ENCODE assay signal across 22 mouse cellular contexts in the genomic region with DNA sequence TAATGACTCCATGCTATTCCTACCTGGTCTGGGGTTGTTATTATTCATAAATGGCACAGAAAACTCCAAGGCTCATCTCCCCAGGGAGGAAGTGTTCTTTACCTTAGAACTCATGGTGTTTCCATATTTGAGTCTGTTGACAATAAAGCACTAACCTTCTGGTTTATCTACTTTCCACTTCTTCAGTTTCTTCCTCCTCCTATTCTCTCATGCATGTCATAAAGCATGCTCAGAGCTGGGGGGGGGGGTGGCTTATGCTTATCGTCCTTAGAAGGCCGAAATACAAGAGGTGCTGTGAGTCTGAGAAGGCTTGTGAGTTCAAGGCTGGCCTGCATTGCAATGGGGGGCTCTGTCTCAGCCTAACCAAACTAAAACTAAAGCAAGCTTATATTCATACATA. TPM values are rescaled to one million over a fixed set of nuclear protein-coding genes. Genes with fewer than 3 reads are reported as not detected.
A peak's percentile ranks its signal among the peaks of the same experiment; 100 is the strongest.
DNase-seq lines count a peak whose midpoint lies in the region; ATAC-seq and TF ChIP-seq lines count a peak whose summit lies in the region.
"Had no signal": no experiment of that assay in that cellular context is flagged by ENCODE, and none has a peak within 500 bp of the region (broad histone marks: within the 10 kb centered on the region; RNA-seq: fewer than 3 reads in every experiment).

No protein-coding gene starts in this region.

- H3K4me2 ChIP-seq in heart, embryonic 16.5 days (ENCODE audit: low read depth, low read length) = peak overlapping the region; percentile 67
- H3K4me2 ChIP-seq in stomach, embryonic 15.5 days = no peak overlapping the region
- H3K4me2 ChIP-seq: forebrain, embryonic 15.5 days had no signal

- no peaks in the 10 kb centered on the region for H3K9me3 ChIP-seq in heart, embryonic 16.5 days (replicated peaks; ENCODE audit: control insufficient read depth, low read length)
- no peaks in the 10 kb centered on the region for H3K9me3 ChIP-seq in stomach, embryonic 15.5 days
- H3K9me3 ChIP-seq: embryonic facial prominence, embryonic 15.5 days; forebrain, embryonic 15.5 days had no signal

- no peak overlapping the region for H3K9ac ChIP-seq in heart, embryonic 16.5 days (ENCODE audit: low read length)
- no peak overlapping the region for H3K9ac ChIP-seq in stomach, embryonic 15.5 days
- H3K9ac ChIP-seq: embryonic facial prominence, embryonic 15.5 days; forebrain, embryonic 15.5 days had no signal

- ATAC-seq in heart, embryonic 16.5 days (replicated peaks; ENCODE audit: extremely low read depth, insufficient read depth, low FRiP score) = no peak
- ATAC-seq in stomach, embryonic 15.5 days (ENCODE audit: insufficient read depth, low FRiP score, low read depth) = no peak
- ATAC-seq: forebrain, embryonic 15.5 days; Patski had no signal

- H3K27ac ChIP-seq in heart, embryonic 16.5 days (ENCODE audit: low read length) = peak overlapping the region; percentile 84
- H3K27ac ChIP-seq in spleen, adult 2 months (ENCODE audit: insufficient read depth, low read length) = peak overlapping the region; percentile 57; the same call in 1 of the 2 replicates
- peak overlapping the region; percentile 88 for H3K27ac ChIP-seq in stomach, embryonic 15.5 days
- H3K27ac ChIP-seq: forebrain, embryonic 15.5 days; macrophage had no signal

- H3K4me1 ChIP-seq in heart, embryonic 16.5 days (ENCODE audit: control insufficient read depth, insufficient read depth, low read length) = peaks cover 41% of the 10 kb centered on the region
- peaks cover 35% of the 10 kb centered on the region for H3K4me1 ChIP-seq in spleen, adult 2 months (ENCODE audit: control insufficient read depth, insufficient read depth, insufficient read length)
- H3K4me1 ChIP-seq in stomach, embryonic 15.5 days = peaks cover 18% of the 10 kb centered on the region

- 70% methylated on average over 2 of the region's 2 CpGs for WGBS in heart, embryonic 16.5 days
- 21% methylated on average over 2 of the region's 2 CpGs for WGBS in spleen, adult 2 months
- 71% methylated on average over 2 of the region's 2 CpGs for WGBS in stomach, embryonic 15.5 days

- no peak for TF ChIP-seq CTCF in spleen, adult 2 months (IDR thresholded peaks at IDR 0.05; ENCODE audit: extremely low read depth, insufficient read depth, insufficient read length, insufficient replicate concordance)

- H3K4me3 ChIP-seq in heart, embryonic 16.5 days (ENCODE audit: low read length) = no peak overlapping the region
- H3K4me3 ChIP-seq in spleen, adult 2 months (ENCODE audit: extremely low read depth, insufficient read depth, insufficient read length) = no peak overlapping the region
- H3K4me3 ChIP-seq in stomach, embryonic 15.5 days (replicated peaks) = no peak overlapping the region
- H3K4me3 ChIP-seq: embryonic facial prominence, embryonic 15.5 days; forebrain, embryonic 15.5 days had no signal

- no peaks in the 10 kb centered on the region for H3K36me3 ChIP-seq in heart, embryonic 16.5 days (ENCODE audit: control insufficient read depth, insufficient read depth)
- no peaks in the 10 kb centered on the region for H3K36me3 ChIP-seq in spleen, adult 2 months (ENCODE audit: control insufficient read depth, insufficient read depth, low read length)
- no peaks in the 10 kb centered on the region for H3K36me3 ChIP-seq in stomach, embryonic 15.5 days
- H3K36me3 ChIP-seq: embryonic facial prominence, embryonic 15.5 days; forebrain, embryonic 15.5 days had no signal

- no peak for TF ChIP-seq POLR2A in spleen, adult 2 months (IDR thresholded peaks at IDR 0.05; ENCODE audit: low read depth, low read length)

- no peaks in the 10 kb centered on the region for H3K27me3 ChIP-seq in heart, embryonic 16.5 days (ENCODE audit: control insufficient read depth, insufficient read depth, low read length)
- H3K27me3 ChIP-seq in spleen, adult 2 months (ENCODE audit: control insufficient read depth, insufficient read depth, low read length) = no peaks in the 10 kb centered on the region
- no peaks in the 10 kb centered on the region for H3K27me3 ChIP-seq in stomach, embryonic 15.5 days (replicated peaks)
- H3K27me3 ChIP-seq: embryonic facial prominence, embryonic 15.5 days; forebrain, embryonic 15.5 days; Patski had no signal

- no peak for DNase-seq in heart, postnatal 4 days
- no peak for DNase-seq in spleen, adult 2 months (ENCODE audit: low read depth in 1 of 2, low spot score in 2 of 2)
- DNase-seq in spleen, postnatal 14 days (ENCODE audit: low spot score in 2 of 2) = no peak
- peak; percentile 64 for DNase-seq in liver
- no peak for DNase-seq in natural killer cell, adult 2 months (ENCODE audit: low spot score in 2 of 2)
- no peak for DNase-seq in left cerebral cortex, adult 9 months (ENCODE audit: low spot score in 2 of 2)
- DNase-seq: cerebellum, adult 11-12 months; heart, postnatal 36 days; kidney, adult 11 months; kidney, postnatal 36 days; midbrain, embryonic 14.5 days had no signal

RNA-seq across cellular contexts. Expression of a gene that starts 2.4 kb away (rescaled TPM):
- polyA plus RNA-seq in heart, embryonic 16.5 days (2015; fragmentation: Nextera tagmentation; extraction: Ambion mirVana) = 11.6 and 13.6 TPM in 2 replicates
- 10 to 100 TPM in 1 of 2 experiments, 1 to 10 TPM in 1; 7.0 to 10.5 TPM for total RNA-seq in heart, postnatal 4 days (2021)
- polyA plus RNA-seq in spleen, adult 2 months (2012; rRNA removed) = 2.5 and 4.8 TPM in 2 replicates
- 5.5 and 7.7 TPM in 2 replicates for polyA plus RNA-seq in stomach, embryonic 15.5 days (2015; fragmentation: Nextera tagmentation; extraction: Ambion mirVana)
- total RNA-seq: gastrocnemius, adult 18-20 months; layer of hippocampus, postnatal 14 days; left cerebral cortex, postnatal 36 days had no signal
- polyA plus RNA-seq: macrophage; midbrain, embryonic 14.5 days; Patski had no signal

RNA-seq across cellular contexts. Expression of a gene that starts 19.9 kb away (rescaled TPM):
- not detected in 2 replicates for polyA plus RNA-seq in heart, embryonic 16.5 days (2015; fragmentation: Nextera tagmentation; extraction: Ambion mirVana)
- under 1 TPM in 1 of 2 experiments, not detected in 1; 0.20 TPM for total RNA-seq in heart, postnatal 4 days (2021)
- polyA plus RNA-seq in spleen, adult 2 months (2012; rRNA removed) = not detected in 2 replicates
- polyA plus RNA-seq in stomach, embryonic 15.5 days (2015; fragmentation: Nextera tagmentation; extraction: Ambion mirVana) = 1.0 and 1.9 TPM in 2 replicates
- total RNA-seq: heart, postnatal 36 days had no signal
- polyA plus RNA-seq: CD4-positive, CD25-positive, alpha-beta regulatory T cell, adult 4 months; forebrain, embryonic 15.5 days had no signal

RNA-seq across cellular contexts. Expression of a gene that starts 20.4 kb away (rescaled TPM):
- polyA plus RNA-seq in heart, embryonic 16.5 days (2015; fragmentation: Nextera tagmentation; extraction: Ambion mirVana) = 570 and 632 TPM in 2 replicates
- total RNA-seq in heart, postnatal 4 days (2021) = 100 to 1,000 TPM; 188 to 201 TPM
- 39.8 and 47.7 TPM in 2 replicates for polyA plus RNA-seq in spleen, adult 2 months (2012; rRNA removed)
- 150 and 225 TPM in 2 replicates for polyA plus RNA-seq in stomach, embryonic 15.5 days (2015; fragmentation: Nextera tagmentation; extraction: Ambion mirVana)
- total RNA-seq: common myeloid progenitor, adult 5-6 weeks had no signal
- polyA plus RNA-seq: CD4-positive, CD25-positive, alpha-beta regulatory T cell, adult 4 months; macrophage had no signal

RNA-seq across cellular contexts. Expression of a gene that starts 27.1 kb away (rescaled TPM):
- polyA plus RNA-seq in heart, embryonic 16.5 days (2015; fragmentation: Nextera tagmentation; extraction: Ambion mirVana) = 64.5 and 77.7 TPM in 2 replicates
- total RNA-seq in heart, postnatal 4 days (2021) = 10 to 100 TPM; 89.9 to 90.8 TPM
- polyA plus RNA-seq in spleen, adult 2 months (2012; rRNA removed) = 33.5 and 39.5 TPM in 2 replicates
- 83.7 and 93.7 TPM in 2 replicates for polyA plus RNA-seq in stomach, embryonic 15.5 days (2015; fragmentation: Nextera tagmentation; extraction: Ambion mirVana)

RNA-seq across cellular contexts. Expression of a gene that starts 27.8 kb away (rescaled TPM):
- 0.99 and 2.5 TPM in 2 replicates for polyA plus RNA-seq in heart, embryonic 16.5 days (2015; fragmentation: Nextera tagmentation; extraction: Ambion mirVana)
- total RNA-seq in heart, postnatal 4 days (2021) = 1 to 10 TPM; 2.1 to 2.5 TPM
- polyA plus RNA-seq in spleen, adult 2 months (2012; rRNA removed) = 0.45 and 0.72 TPM in 2 replicates
- 1.2 and 1.5 TPM in 2 replicates for polyA plus RNA-seq in stomach, embryonic 15.5 days (2015; fragmentation: Nextera tagmentation; extraction: Ambion mirVana)
